Mouse (Mus musculus) CD8-positive naive resting alpha-beta T cell, adult 57 days (primary cell): ENCODE data around the gene Ahcy. TPM values are rescaled to one million over a fixed set of nuclear protein-coding genes. Genes with fewer than 3 reads are reported as not detected.

Experiments
- total RNA-seq: library from RNA; stranded (reverse); gene quantifications from one replicate; pipeline ENCODE4 v1.2.4, GENCODE M21; 2023

Gene Ahcy
- 33.9 TPM for total RNA-seq

DNA sequence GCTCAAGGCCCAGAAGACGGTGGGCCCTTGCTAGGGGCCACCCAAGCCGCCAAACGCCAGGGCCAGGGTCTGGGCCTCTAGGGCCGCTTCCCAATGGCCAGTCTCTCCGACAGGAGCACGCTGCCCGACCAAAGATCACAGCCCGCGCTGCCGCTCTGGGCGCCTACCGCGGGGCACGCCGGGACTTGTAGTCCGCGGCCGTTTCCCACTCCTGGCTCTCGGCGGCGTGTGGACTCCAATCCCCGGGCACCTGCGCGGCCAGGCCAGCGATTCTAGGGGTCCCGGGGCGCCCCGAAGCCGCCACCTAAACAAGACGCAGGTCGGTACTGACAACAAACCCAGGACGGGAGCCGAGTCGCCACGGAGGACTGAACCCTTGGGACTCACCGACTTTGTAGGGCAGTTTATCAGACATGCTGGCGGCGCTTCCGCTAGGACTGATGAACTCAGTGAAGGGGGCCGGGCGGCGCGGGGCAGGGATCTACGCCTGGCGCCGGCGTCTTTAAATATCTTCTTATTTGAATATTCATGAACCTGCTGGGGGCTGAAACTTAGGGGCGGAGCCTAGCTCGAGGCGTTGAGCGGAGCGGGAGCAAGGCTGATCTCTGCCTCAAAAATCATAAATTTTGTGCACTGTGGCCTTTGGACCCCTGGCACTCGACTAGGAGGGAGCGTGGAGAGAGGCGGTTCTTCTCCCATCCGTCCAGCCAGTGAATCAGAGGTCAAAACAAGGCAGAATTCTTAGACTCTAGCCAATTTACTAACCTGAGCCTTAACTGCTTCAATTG lies at the start of gene Ahcy:
Gene Ahcy, minus strand, starts transcription at position 520 of the 788 bp plus-strand sequence.

DNA sequence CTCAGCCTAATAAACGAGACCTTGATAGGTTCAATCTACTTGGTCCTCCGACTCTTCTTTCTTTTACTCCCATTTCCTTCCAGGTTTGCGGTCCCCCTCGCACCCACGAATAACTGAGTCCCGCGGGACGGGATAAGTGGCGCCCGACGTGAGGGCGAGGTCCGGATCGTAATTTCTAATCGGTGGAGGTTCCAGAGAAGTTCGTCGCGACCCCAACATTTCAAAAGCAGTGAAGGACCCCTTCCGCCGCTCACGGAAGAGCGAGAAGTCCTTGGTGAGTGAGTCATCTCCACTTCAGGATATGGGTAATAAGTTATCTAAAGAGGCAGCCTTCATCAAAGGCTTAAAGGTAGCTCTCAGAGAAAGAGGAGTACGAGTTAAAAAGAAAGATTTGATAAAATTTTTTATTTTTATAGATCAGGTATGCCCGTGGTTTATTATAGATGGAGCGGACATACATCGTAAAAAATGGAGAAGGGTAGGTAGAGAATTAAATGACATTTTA lies 56.0 kb downstream of the Ahcy start, which contains the start of gene Gm14226:
Gene Gm14226, plus strand, starts transcription at position 16 of the 505 bp plus-strand sequence.

Other genes with a start within 250 kb of the Ahcy start
- 86.9 TPM for gene Eif2s2, start 181.6 kb downstream of the Ahcy start, total RNA-seq
- gene Gm14226, start 56.2 kb downstream of the Ahcy start, total RNA-seq: not detected
- gene Itch, start 59.0 kb upstream of the Ahcy start, total RNA-seq: 75.7 TPM
- 82.1 TPM for gene Dynlrb1, start 162.0 kb upstream of the Ahcy start, total RNA-seq
- 26.5 TPM for gene Map1lc3a, start 201.8 kb upstream of the Ahcy start, total RNA-seq